Comparison of ENCODE assay signal across 18 mouse cellular contexts in genomic region chr1:135267663-135268446, GRCm38 (mm10). TPM values are rescaled to one million over a fixed set of nuclear protein-coding genes. Genes with fewer than 3 reads are reported as not detected.
DNase-seq lines count a peak whose midpoint lies in the region; ATAC-seq and TF ChIP-seq lines count a peak whose summit lies in the region.
"Had no signal": no experiment of that assay in that cellular context is flagged by ENCODE, and none has a peak within 500 bp of the region (broad histone marks: within the 10 kb centered on the region; RNA-seq: fewer than 3 reads in every experiment).

No protein-coding gene starts in this region.

- no peak for DNase-seq in forebrain, postnatal 0 days
- DNase-seq in forebrain, embryonic 11.5 days (ENCODE audit: low spot score): no peak
- DNase-seq in 3T3-L1 (ENCODE audit: low read depth, low spot score) (peak; percentile 27), adipocyte (ENCODE audit: low spot score) (no peak)
- peak; percentile 77 for DNase-seq in c-Kit-positive CD71-negative TER-119-negative erythroid progenitor cells, embryonic 14.5 days (ENCODE audit: low read depth)
- DNase-seq in hindbrain, embryonic 10.5 days (ENCODE audit: low spot score): no peak
- DNase-seq: cerebellum, adult 9-10 months; right cerebral cortex, postnatal 25 days had no signal

- no peak overlapping the region for H3K27ac ChIP-seq in forebrain, postnatal 0 days (ENCODE audit: low read depth, low read length)
- H3K27ac ChIP-seq in forebrain, embryonic 11.5 days (ENCODE audit: low read depth, low read length): no peak overlapping the region
- no peak overlapping the region for H3K27ac ChIP-seq in hindbrain, embryonic 10.5 days
- H3K27ac ChIP-seq: embryonic facial prominence, embryonic 12.5 days; forebrain, embryonic 15.5 days; lung, embryonic 15.5 days; stomach, embryonic 15.5 days had no signal

- no peak for ATAC-seq in forebrain, postnatal 0 days
- ATAC-seq in forebrain, embryonic 11.5 days (replicated peaks; ENCODE audit: low FRiP score): no peak
- peak; percentile 58 for ATAC-seq in megakaryocyte, adult 5-6 weeks (ENCODE audit: poor library complexity, severe bottlenecking)
- ATAC-seq in inflammation-experienced regulatory T-cells, adult 6 months: no peak
- ATAC-seq: forebrain, embryonic 15.5 days; intestine, embryonic 15.5 days had no signal

- H3K9me3 ChIP-seq in forebrain, postnatal 0 days (ENCODE audit: low read length): no peaks in the 10 kb centered on the region
- H3K9me3 ChIP-seq in forebrain, embryonic 11.5 days (ENCODE audit: control insufficient read depth, low read length): no peaks in the 10 kb centered on the region
- no peaks in the 10 kb centered on the region for H3K9me3 ChIP-seq in hindbrain, embryonic 10.5 days
- H3K9me3 ChIP-seq: embryonic facial prominence, embryonic 12.5 days; forebrain, embryonic 15.5 days; intestine, embryonic 15.5 days; lung, embryonic 15.5 days; stomach, embryonic 15.5 days had no signal

- peaks cover 81% of the 10 kb centered on the region for H3K36me3 ChIP-seq in forebrain, postnatal 0 days (ENCODE audit: insufficient read depth)
- peaks cover 9% of the 10 kb centered on the region for H3K36me3 ChIP-seq in forebrain, embryonic 11.5 days (ENCODE audit: control insufficient read depth, insufficient read depth, low read length)
- H3K36me3 ChIP-seq in hindbrain, embryonic 10.5 days: peaks cover 92% of the 10 kb centered on the region

- no peaks in the 10 kb centered on the region for H3K4me1 ChIP-seq in forebrain, postnatal 0 days (ENCODE audit: insufficient read depth)
- no peaks in the 10 kb centered on the region for H3K4me1 ChIP-seq in forebrain, embryonic 11.5 days (replicated peaks; ENCODE audit: control insufficient read depth, insufficient read depth, low read length)
- H3K4me1 ChIP-seq in hindbrain, embryonic 10.5 days (replicated peaks): no peaks in the 10 kb centered on the region
- H3K4me1 ChIP-seq: embryonic facial prominence, embryonic 12.5 days; forebrain, embryonic 15.5 days; lung, embryonic 15.5 days; stomach, embryonic 15.5 days had no signal

- WGBS in forebrain, postnatal 0 days: 91% methylated on average over 10 of the region's 10 CpGs
- 94% methylated on average over 10 of the region's 10 CpGs for WGBS in forebrain, embryonic 11.5 days
- 88% methylated on average over 10 of the region's 10 CpGs for WGBS in hindbrain, embryonic 10.5 days

- H3K4me2 ChIP-seq in forebrain, postnatal 0 days (ENCODE audit: low read depth): no peak overlapping the region
- H3K4me2 ChIP-seq in forebrain, embryonic 11.5 days (ENCODE audit: low read depth, low read length, severe bottlenecking): no peak overlapping the region
- H3K4me2 ChIP-seq: embryonic facial prominence, embryonic 12.5 days; forebrain, embryonic 15.5 days; intestine, embryonic 15.5 days; lung, embryonic 15.5 days; stomach, embryonic 15.5 days had no signal

- no peak overlapping the region for H3K4me3 ChIP-seq in forebrain, postnatal 0 days (ENCODE audit: low read depth, low read length)
- H3K4me3 ChIP-seq in forebrain, embryonic 11.5 days (ENCODE audit: low read depth, low read length): no peak overlapping the region
- no peak overlapping the region for H3K4me3 ChIP-seq in hindbrain, embryonic 10.5 days
- H3K4me3 ChIP-seq: embryonic facial prominence, embryonic 12.5 days; forebrain, embryonic 15.5 days; intestine, embryonic 15.5 days; lung, embryonic 15.5 days; stomach, embryonic 15.5 days had no signal

- TF ChIP-seq CTCF in forebrain, postnatal 0 days (IDR thresholded peaks at IDR 0.05; ENCODE audit: low read depth): peak; percentile 10; the same call in 1 of the 2 replicates

- no peak overlapping the region for H3K9ac ChIP-seq in forebrain, postnatal 0 days
- H3K9ac ChIP-seq in forebrain, embryonic 11.5 days (ENCODE audit: low read length): no peak overlapping the region
- H3K9ac ChIP-seq: embryonic facial prominence, embryonic 12.5 days; forebrain, embryonic 15.5 days; intestine, embryonic 15.5 days; lung, embryonic 15.5 days; stomach, embryonic 15.5 days had no signal

- no peaks in the 10 kb centered on the region for H3K27me3 ChIP-seq in forebrain, postnatal 0 days (ENCODE audit: insufficient read depth, low read length)
- no peaks in the 10 kb centered on the region for H3K27me3 ChIP-seq in forebrain, embryonic 11.5 days (ENCODE audit: control insufficient read depth, insufficient read depth, low read length)
- H3K27me3 ChIP-seq in hindbrain, embryonic 10.5 days (ENCODE audit: insufficient read depth, poor library complexity, severe bottlenecking): no peaks in the 10 kb centered on the region
- H3K27me3 ChIP-seq: embryonic facial prominence, embryonic 12.5 days; forebrain, embryonic 15.5 days; intestine, embryonic 15.5 days; lung, embryonic 15.5 days; stomach, embryonic 15.5 days had no signal

RNA-seq across cellular contexts. Expression of gene Elf3, which starts 9.5 kb away (rescaled TPM):
- 0.08 TPM in 1 of 2 replicates, not detected in the other for total RNA-seq in forebrain, postnatal 0 days (2014; rRNA removed)
- 0.21 and 0.31 TPM in 2 replicates for polyA plus RNA-seq in forebrain, postnatal 0 days (2015; fragmentation: Nextera tagmentation; extraction: Ambion mirVana)
- polyA plus RNA-seq in forebrain, embryonic 11.5 days (2014; fragmentation: Nextera tagmentation; extraction: Ambion mirVana): 0.83 and 0.97 TPM in 2 replicates
- not detected in 2 replicates for total RNA-seq in megakaryocyte, adult 5-6 weeks (2015)
- total RNA-seq in megakaryocyte, adult 5-6 weeks (2017): not detected in 2 replicates
- polyA plus RNA-seq in inflammation-experienced regulatory T-cells, adult 6 months (2017; shearing (Covaris generic)): not detected
- polyA plus RNA-seq in hindbrain, embryonic 10.5 days (2016; fragmentation: Nextera tagmentation; extraction: Ambion mirVana): 1.9 and 2.5 TPM in 2 replicates
- total RNA-seq: layer of hippocampus, adult 18-20 months; left cerebral cortex, postnatal 10 days had no signal

RNA-seq across cellular contexts. Expression of gene Rnpep, which starts 16.0 kb away (rescaled TPM):
- total RNA-seq in forebrain, postnatal 0 days (2014; rRNA removed): 61.6 and 63.9 TPM in 2 replicates
- polyA plus RNA-seq in forebrain, postnatal 0 days (2015; fragmentation: Nextera tagmentation; extraction: Ambion mirVana): 43.5 and 49.2 TPM in 2 replicates
- polyA plus RNA-seq in forebrain, embryonic 11.5 days (2014; fragmentation: Nextera tagmentation; extraction: Ambion mirVana): 96.0 and 100 TPM in 2 replicates
- 127 TPM in 2 replicates for total RNA-seq in megakaryocyte, adult 5-6 weeks (2015)
- 118 and 122 TPM in 2 replicates for total RNA-seq in megakaryocyte, adult 5-6 weeks (2017)
- polyA plus RNA-seq in inflammation-experienced regulatory T-cells, adult 6 months (2017; shearing (Covaris generic)): 10 to 100 TPM; 38.8 to 58.9 (median 50.7) TPM
- polyA plus RNA-seq in hindbrain, embryonic 10.5 days (2016; fragmentation: Nextera tagmentation; extraction: Ambion mirVana): 94.6 and 108 TPM in 2 replicates

RNA-seq across cellular contexts. Expression of gene Timm17a, which starts 45.7 kb away (rescaled TPM):
- total RNA-seq in forebrain, postnatal 0 days (2014; rRNA removed): 29.9 and 36.1 TPM in 2 replicates
- 141 and 151 TPM in 2 replicates for polyA plus RNA-seq in forebrain, postnatal 0 days (2015; fragmentation: Nextera tagmentation; extraction: Ambion mirVana)
- 165 and 167 TPM in 2 replicates for polyA plus RNA-seq in forebrain, embryonic 11.5 days (2014; fragmentation: Nextera tagmentation; extraction: Ambion mirVana)
- total RNA-seq in megakaryocyte, adult 5-6 weeks (2015): 55.0 and 67.3 TPM in 2 replicates
- 14.1 and 20.0 TPM in 2 replicates for total RNA-seq in megakaryocyte, adult 5-6 weeks (2017)
- 100 to 1,000 TPM; 198 to 209 (median 201) TPM for polyA plus RNA-seq in inflammation-experienced regulatory T-cells, adult 6 months (2017; shearing (Covaris generic))
- polyA plus RNA-seq in hindbrain, embryonic 10.5 days (2016; fragmentation: Nextera tagmentation; extraction: Ambion mirVana): 193 and 199 TPM in 2 replicates

RNA-seq across cellular contexts. Expression of gene Lmod1, which starts 56.8 kb away (rescaled TPM):
- total RNA-seq in forebrain, postnatal 0 days (2014; rRNA removed): 0.31 and 0.52 TPM in 2 replicates
- polyA plus RNA-seq in forebrain, postnatal 0 days (2015; fragmentation: Nextera tagmentation; extraction: Ambion mirVana): 0.21 TPM in 2 replicates
- 0.67 and 0.68 TPM in 2 replicates for polyA plus RNA-seq in forebrain, embryonic 11.5 days (2014; fragmentation: Nextera tagmentation; extraction: Ambion mirVana)
- not detected in 2 replicates for total RNA-seq in megakaryocyte, adult 5-6 weeks (2015)
- not detected in 2 replicates for total RNA-seq in megakaryocyte, adult 5-6 weeks (2017)
- not detected for polyA plus RNA-seq in inflammation-experienced regulatory T-cells, adult 6 months (2017; shearing (Covaris generic))
- 0.50 and 0.66 TPM in 2 replicates for polyA plus RNA-seq in hindbrain, embryonic 10.5 days (2016; fragmentation: Nextera tagmentation; extraction: Ambion mirVana)
- total RNA-seq: neutrophil, adult 5-6 weeks had no signal

Comparison
In these comparisons a context has a peak if more than half of its experiments do, and no peak if none do; other contexts are left out.
1. DNase-seq: peak in 3T3-L1 (single experiment) and c-Kit-positive CD71-negative TER-119-negative erythroid progenitor cells, embryonic 14.5 days (single experiment); none in forebrain, postnatal 0 days (single experiment), forebrain, embryonic 11.5 days (single experiment), adipocyte (single experiment) and hindbrain, embryonic 10.5 days (single experiment).